Mouse (Mus musculus) forebrain, embryonic 11.5 days (tissue): ENCODE data around the gene Lrrc74a. TPM values are rescaled to one million over a fixed set of nuclear protein-coding genes. Genes with fewer than 3 reads are reported as not detected.
A peak's percentile ranks its signal among the peaks of the same experiment; 100 is the strongest.

ENCODE experiments used
- ATAC-seq: fragments of 200-750 bp; cut with Nextera tagmentation; replicated peaks from 2 replicates; pipeline ENCODE4 v1.8.0; 2017; ENCODE audit warnings: moderate TSS enrichment; ENCODE audit not compliant: low FRiP score
- DNase-seq: peaks from one replicate; pipeline ENCODE4 v3.0.0-alpha.2; 2017; ENCODE audit warnings: low spot score
- H3K27ac ChIP-seq: fragments of 300-500 bp; sonication (generic); 2 replicates; pipeline ENCODE4 v1.5.1; 2014; ENCODE audit warnings: low read depth, low read length
- H3K27me3 ChIP-seq: fragments of 300-500 bp; sonication (generic); 2 replicates; pipeline ENCODE4 v1.6.1; 2014; ENCODE audit warnings: mild to moderate bottlenecking, low read length, mixed read lengths; ENCODE audit not compliant: control insufficient read depth, insufficient read depth
- H3K36me3 ChIP-seq: fragments of 300-500 bp; sonication (generic); 2 replicates; pipeline ENCODE4 v1.6.1; 2014; ENCODE audit warnings: mild to moderate bottlenecking, low read length, moderate library complexity, mixed read lengths; ENCODE audit not compliant: control insufficient read depth, insufficient read depth
- H3K4me1 ChIP-seq: fragments of 300-500 bp; sonication (generic); replicated peaks from 2 replicates; pipeline ENCODE4 v1.6.1; 2014; ENCODE audit warnings: low read length, mixed read lengths; ENCODE audit not compliant: control insufficient read depth, insufficient read depth
- H3K4me2 ChIP-seq: fragments of 300-500 bp; sonication (generic); 2 replicates; pipeline ENCODE4 v1.6.1; 2014; ENCODE audit warnings: low read depth, mild to moderate bottlenecking, low read length, moderate library complexity, mixed read lengths; ENCODE audit not compliant: severe bottlenecking
- H3K4me3 ChIP-seq: fragments of 300-500 bp; sonication (generic); 2 replicates; pipeline ENCODE4 v1.5.1; 2014; ENCODE audit warnings: low read depth, low read length
- H3K9ac ChIP-seq: fragments of 300-500 bp; sonication (generic); 2 replicates; pipeline ENCODE4 v1.6.1; 2014; ENCODE audit warnings: low read length
- H3K9me3 ChIP-seq: fragments of 300-500 bp; sonication (generic); 2 replicates; pipeline ENCODE4 v1.6.1; 2016; ENCODE audit warnings: low read length, mixed read lengths; ENCODE audit not compliant: control insufficient read depth
- WGBS: fragments of 180-500 bp; shearing (Covaris S2); extraction: QIAGEN DNeasy Blood & Tissue Kit; methylation state at CpG from one replicate; pipeline ENCODE4 v1.1.7; 2014; 5-methylcytosine and 5-hydroxymethylcytosine counted together
- polyA plus RNA-seq: library from polyadenylated mRNA; unstranded; fragments of >200 nt; fragmentation: Nextera tagmentation; extraction: Ambion mirVana; gene quantifications from 2 replicates; pipeline ENCODE4 v1.2.1, GENCODE M21; 2014

The Lrrc74a gene
- polyA plus RNA-seq, 1 experiment from 2014 or later, result not detected

DNA sequence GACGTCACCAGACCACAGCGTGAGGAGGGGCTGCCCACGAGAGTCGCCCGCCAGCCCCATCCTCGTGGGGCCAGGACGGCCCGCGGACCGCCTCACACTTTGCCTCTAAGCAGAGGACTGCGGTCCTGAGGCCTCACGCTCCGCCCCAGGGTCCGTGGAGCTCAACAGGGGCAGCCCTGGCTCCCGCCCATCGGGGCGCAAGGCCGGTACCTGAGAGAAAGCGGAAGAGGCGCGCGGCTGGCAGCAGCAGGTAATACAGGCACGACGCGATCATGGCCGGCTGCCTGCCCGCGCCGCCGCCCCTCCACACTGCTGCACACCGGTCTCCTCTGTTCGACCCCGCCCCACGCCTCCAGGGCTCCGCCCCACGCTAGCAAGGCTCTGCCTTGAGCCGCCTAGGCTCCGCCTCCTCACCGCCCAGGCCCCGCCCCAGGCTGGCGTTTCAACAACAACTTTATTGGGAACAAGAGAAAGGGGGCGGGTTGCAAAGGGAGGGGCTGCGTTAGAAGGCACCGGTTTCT, 8.0 kb upstream of the Lrrc74a start, which contains the start of gene Angel1:
TSS of gene Angel1 (minus strand) at position 341 of the 521 bp plus-strand sequence.
- Histone ChIP-seq H3K4me1 (0 out of 2 replicates have a peak, but pooled peaks cover 3% of the 10 kb centered on the region), H3K9ac (peak within 1 kb of the TSS; percentile 73), H3K27ac (no peak within 1 kb of the TSS), H3K27me3 (no peaks in the 10 kb centered on the region), H3K4me3 (peak within 1 kb of the TSS; percentile 72), H3K4me2 (peak within 1 kb of the TSS; percentile 90), H3K36me3 (no peaks in the 10 kb centered on the region), H3K9me3 (no peaks in the 10 kb centered on the region)
- ATAC-seq (peak; percentile 99), DNase-seq (peak; percentile 98)
- WGBS, result under 1% methylated on average over 44 of the region's 44 CpGs

GRCm38 (mm10) chr12:86761036-86761435, 26.9 kb downstream of the Lrrc74a start:
- DNase-seq (no peak), ATAC-seq (no peak)
- Histone ChIP-seq H3K27ac (no peak overlapping the region), H3K4me2 (no peak overlapping the region), H3K4me1 (no peaks in the 10 kb centered on the region), H3K27me3 (no peaks in the 10 kb centered on the region), H3K4me3 (no peak overlapping the region), H3K36me3 (no peaks in the 10 kb centered on the region), H3K9ac (no peak overlapping the region), H3K9me3 (no peaks in the 10 kb centered on the region; the same call in 1 of the 2 replicates)
- 77% methylated on average over 13 of the region's 13 CpGs for WGBS

DNA sequence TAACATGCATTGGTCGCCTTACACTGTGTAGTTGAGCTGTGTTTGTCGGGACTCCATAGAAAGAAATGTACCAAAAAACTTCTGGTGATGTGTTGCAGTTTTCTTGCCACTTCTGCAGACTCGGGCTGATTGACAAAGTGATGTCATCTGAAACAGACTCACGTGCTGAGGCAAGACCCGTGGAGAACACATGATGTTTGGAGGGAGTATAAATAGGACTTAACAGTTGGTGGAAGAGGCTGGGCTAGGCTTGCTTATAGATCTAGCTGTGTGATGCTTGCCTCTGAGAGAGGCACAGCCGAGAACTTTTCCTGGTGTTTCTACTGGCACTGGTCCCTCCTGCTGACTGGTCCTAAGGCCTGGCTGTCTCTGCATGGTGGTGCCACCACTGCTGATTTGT, 29.9 kb downstream of the Lrrc74a start:
- Histone ChIP-seq H3K9ac (no peak overlapping the region), H3K36me3 (no peaks in the 10 kb centered on the region), H3K4me1 (no peaks in the 10 kb centered on the region), H3K27me3 (no peaks in the 10 kb centered on the region), H3K27ac (no peak overlapping the region), H3K9me3 (no peaks in the 10 kb centered on the region; the same call in 1 of the 2 replicates), H3K4me3 (no peak overlapping the region), H3K4me2 (no peak overlapping the region)
- WGBS, result 83% methylated on average over 6 of the region's 6 CpGs
- ATAC-seq, result no peak
- DNase-seq, result no peak

- WGBS, result 88% methylated on average over 8 of the region's 8 CpGs
- DNase-seq, result no peak
Observed at GRCm38 (mm10) chr12:86766467-86766866, 32.3 kb downstream of the Lrrc74a start.

GRCm38 (mm10) chr12:86767868-86768631, 33.9 kb downstream of the Lrrc74a start:
- H3K9ac ChIP-seq, result no peak overlapping the region
- H3K4me3 ChIP-seq, result no peak overlapping the region
- no peaks in the 10 kb centered on the region for H3K36me3 ChIP-seq
- H3K9me3 ChIP-seq, result no peaks in the 10 kb centered on the region
- 37% methylated on average over 20 of the region's 20 CpGs for WGBS
- no peak overlapping the region for H3K4me2 ChIP-seq
- peak; percentile 81 for DNase-seq
- peaks cover 13% of the 10 kb centered on the region for H3K4me1 ChIP-seq
- H3K27me3 ChIP-seq, result no peaks in the 10 kb centered on the region
- peak; percentile 41 for ATAC-seq
- H3K27ac ChIP-seq, result no peak overlapping the region

More at GRCm38 (mm10) chr12:86766467-86766866, 32.3 kb downstream of the Lrrc74a start:
- no peaks in the 10 kb centered on the region for H3K27me3 ChIP-seq
- ATAC-seq, result no peak
- H3K9me3 ChIP-seq, result no peaks in the 10 kb centered on the region
- H3K4me2 ChIP-seq, result no peak overlapping the region
- no peak overlapping the region for H3K27ac ChIP-seq
- H3K4me3 ChIP-seq, result no peak overlapping the region
- H3K36me3 ChIP-seq, result no peaks in the 10 kb centered on the region
- H3K4me1 ChIP-seq, result peaks cover 10% of the 10 kb centered on the region
- H3K9ac ChIP-seq, result no peak overlapping the region

- no peak for ATAC-seq
- WGBS, result 34% methylated on average over 4 of the region's 4 CpGs
Observed at GRCm38 (mm10) chr12:86768986-86769580, 34.9 kb downstream of the Lrrc74a start.

GRCm38 (mm10) chr12:86769819-86770218, 35.6 kb downstream of the Lrrc74a start:
- H3K9me3 ChIP-seq, result no peaks in the 10 kb centered on the region
- no peak for ATAC-seq
- H3K36me3 ChIP-seq, result no peaks in the 10 kb centered on the region
- no peak overlapping the region for H3K9ac ChIP-seq
- no peak overlapping the region for H3K4me3 ChIP-seq
- no peak overlapping the region for H3K4me2 ChIP-seq
- H3K4me1 ChIP-seq, result peaks cover 13% of the 10 kb centered on the region
- no peak overlapping the region for H3K27ac ChIP-seq
- no peak for DNase-seq
- H3K27me3 ChIP-seq, result no peaks in the 10 kb centered on the region

More at GRCm38 (mm10) chr12:86768986-86769580, 34.9 kb downstream of the Lrrc74a start:
- H3K9ac ChIP-seq, result no peak overlapping the region
- no peak overlapping the region for H3K27ac ChIP-seq
- H3K4me3 ChIP-seq, result no peak overlapping the region
- no peaks in the 10 kb centered on the region for H3K9me3 ChIP-seq
- peaks cover 13% of the 10 kb centered on the region for H3K4me1 ChIP-seq
- DNase-seq, result peak; percentile 90
- no peaks in the 10 kb centered on the region for H3K36me3 ChIP-seq
- no peaks in the 10 kb centered on the region for H3K27me3 ChIP-seq
- H3K4me2 ChIP-seq, result no peak overlapping the region

- no peaks in the 10 kb centered on the region for H3K27me3 ChIP-seq
- WGBS, result 30% methylated on average over 4 of the region's 4 CpGs
- peaks cover 13% of the 10 kb centered on the region for H3K4me1 ChIP-seq
- no peak overlapping the region for H3K4me2 ChIP-seq
- no peak overlapping the region for H3K27ac ChIP-seq
- no peaks in the 10 kb centered on the region for H3K9me3 ChIP-seq
- H3K36me3 ChIP-seq, result no peaks in the 10 kb centered on the region
- no peak for ATAC-seq
- H3K4me3 ChIP-seq, result no peak overlapping the region
- no peak overlapping the region for H3K9ac ChIP-seq
- DNase-seq, result no peak
Observed at GRCm38 (mm10) chr12:86770261-86770670, 36.1 kb downstream of the Lrrc74a start.
